ENCODE assay signal across 11 mouse cellular contexts in genomic region chr19:6375423-6376254, GRCm38 (mm10). TPM values are rescaled to one million over a fixed set of nuclear protein-coding genes. Genes with fewer than 3 reads are reported as not detected.
A peak's percentile ranks its signal among the peaks of the same experiment; 100 is the strongest.
DNase-seq lines count a peak whose midpoint lies in the region; ATAC-seq and TF ChIP-seq lines count a peak whose summit lies in the region.
"Had no signal": no experiment of that assay in that cellular context is flagged by ENCODE, and none has a peak within 500 bp of the region (broad histone marks: within the 10 kb centered on the region; RNA-seq: fewer than 3 reads in every experiment).

No protein-coding gene starts in this region.

- no peaks in the 10 kb centered on the region for H3K9me3 ChIP-seq in forebrain, embryonic 10.5 days
- H3K9me3 ChIP-seq in forebrain, embryonic 13.5 days (replicated peaks) = no peaks in the 10 kb centered on the region
- no peaks in the 10 kb centered on the region for H3K9me3 ChIP-seq in midbrain, embryonic 13.5 days
- H3K9me3 ChIP-seq in midbrain, embryonic 15.5 days = no peaks in the 10 kb centered on the region
- H3K9me3 ChIP-seq in hindbrain, embryonic 15.5 days = no peaks in the 10 kb centered on the region

- intact Hi-C loops in left cerebral cortex, adult 2 months (cut with DNase I) = no loop called here

- H3K4me2 ChIP-seq in forebrain, embryonic 13.5 days = no peak overlapping the region
- no peak overlapping the region for H3K4me2 ChIP-seq in midbrain, embryonic 13.5 days (replicated peaks)
- H3K4me2 ChIP-seq in midbrain, embryonic 15.5 days = no peak overlapping the region
- no peak overlapping the region for H3K4me2 ChIP-seq in hindbrain, embryonic 15.5 days

- H3K27ac ChIP-seq in forebrain, embryonic 10.5 days = no peak overlapping the region
- H3K27ac ChIP-seq in forebrain, embryonic 13.5 days = no peak overlapping the region
- H3K27ac ChIP-seq in midbrain, embryonic 13.5 days = no peak overlapping the region
- no peak overlapping the region for H3K27ac ChIP-seq in midbrain, embryonic 15.5 days
- H3K27ac ChIP-seq in hindbrain, embryonic 15.5 days (replicated peaks) = no peak overlapping the region
- H3K27ac ChIP-seq in left cerebral cortex, adult 2 months = no peak overlapping the region

- no peak for DNase-seq in forebrain, embryonic 10.5 days (ENCODE audit: extremely low spot score, low spot score)
- DNase-seq in brain, embryonic 14.5 days (ENCODE audit: low read depth) = peak; percentile 25
- no peak for DNase-seq in left cerebral cortex, adult 2 months (ENCODE audit: extremely low spot score in 1 of 2, low spot score in 2 of 2)
- DNase-seq in layer of hippocampus, adult 18-20 months (ENCODE audit: low spot score in 2 of 2) = no peak
- DNase-seq: layer of hippocampus, postnatal 36 days had no signal

- no peak; the same call in 1 of the 2 replicates for ATAC-seq in forebrain, embryonic 13.5 days
- ATAC-seq in midbrain, embryonic 13.5 days = peak; percentile 56
- ATAC-seq in midbrain, embryonic 15.5 days (replicated peaks) = no peak; the same call in 1 of the 2 replicates
- ATAC-seq in hindbrain, embryonic 15.5 days (ENCODE audit: low FRiP score, low read depth) = peak; percentile 29; the same call in 1 of the 2 replicates
- ATAC-seq: intestine, embryonic 16.5 days had no signal

- peaks cover 39% of the 10 kb centered on the region for H3K4me1 ChIP-seq in forebrain, embryonic 10.5 days
- H3K4me1 ChIP-seq in forebrain, embryonic 13.5 days = 0 out of 2 replicates have a peak, but pooled peaks cover 7% of the 10 kb centered on the region
- H3K4me1 ChIP-seq in midbrain, embryonic 13.5 days (replicated peaks) = peaks cover 13% of the 10 kb centered on the region
- H3K4me1 ChIP-seq in midbrain, embryonic 15.5 days = no peaks in the 10 kb centered on the region
- H3K4me1 ChIP-seq in hindbrain, embryonic 15.5 days (replicated peaks) = 0 out of 2 replicates have a peak, but pooled peaks cover 6% of the 10 kb centered on the region

- WGBS in forebrain, embryonic 10.5 days = 94% methylated on average over 42 of the region's 42 CpGs
- 89% methylated on average over 38 of the region's 42 CpGs for WGBS in forebrain, embryonic 13.5 days
- WGBS in midbrain, embryonic 13.5 days = 91% methylated on average over 41 of the region's 42 CpGs
- WGBS in midbrain, embryonic 15.5 days = 90% methylated on average over 38 of the region's 42 CpGs
- WGBS in hindbrain, embryonic 15.5 days = 81% methylated on average over 42 of the region's 42 CpGs

- no peak for TF ChIP-seq CTCF in brain, embryonic 14.5 days (IDR thresholded peaks at IDR 0.05; ENCODE audit: borderline replicate concordance, extremely low read depth, insufficient read depth, insufficient read length)
- TF ChIP-seq CTCF in left cerebral cortex, adult 2 months (IDR thresholded peaks at IDR 0.05) = no peak

- H3K9ac ChIP-seq in forebrain, embryonic 13.5 days = no peak overlapping the region
- no peak overlapping the region for H3K9ac ChIP-seq in midbrain, embryonic 13.5 days (replicated peaks)
- H3K9ac ChIP-seq in midbrain, embryonic 15.5 days = no peak overlapping the region
- no peak overlapping the region for H3K9ac ChIP-seq in hindbrain, embryonic 15.5 days

- H3K27me3 ChIP-seq in forebrain, embryonic 10.5 days (ENCODE audit: poor library complexity, severe bottlenecking) = no peaks in the 10 kb centered on the region
- H3K27me3 ChIP-seq in forebrain, embryonic 13.5 days = no peaks in the 10 kb centered on the region
- no peaks in the 10 kb centered on the region for H3K27me3 ChIP-seq in midbrain, embryonic 13.5 days
- no peaks in the 10 kb centered on the region for H3K27me3 ChIP-seq in midbrain, embryonic 15.5 days (replicated peaks)
- no peaks in the 10 kb centered on the region for H3K27me3 ChIP-seq in hindbrain, embryonic 15.5 days

- peak overlapping the region; percentile 12; the same call in 1 of the 2 replicates for H3K4me3 ChIP-seq in forebrain, embryonic 10.5 days
- H3K4me3 ChIP-seq in forebrain, embryonic 13.5 days = no peak overlapping the region
- no peak overlapping the region for H3K4me3 ChIP-seq in midbrain, embryonic 13.5 days (replicated peaks)
- no peak overlapping the region for H3K4me3 ChIP-seq in midbrain, embryonic 15.5 days
- no peak overlapping the region for H3K4me3 ChIP-seq in hindbrain, embryonic 15.5 days
- no peak overlapping the region for H3K4me3 ChIP-seq in left cerebral cortex, adult 2 months
- H3K4me3 ChIP-seq: erythroblast, embryonic 14.5 days had no signal

- peaks cover 96% of the 10 kb centered on the region for H3K36me3 ChIP-seq in forebrain, embryonic 10.5 days (replicated peaks)
- peaks cover 92% of the 10 kb centered on the region for H3K36me3 ChIP-seq in forebrain, embryonic 13.5 days (ENCODE audit: poor library complexity, severe bottlenecking)
- peaks cover 88% of the 10 kb centered on the region for H3K36me3 ChIP-seq in midbrain, embryonic 13.5 days
- peaks cover 63% of the 10 kb centered on the region for H3K36me3 ChIP-seq in midbrain, embryonic 15.5 days (replicated peaks)
- H3K36me3 ChIP-seq in hindbrain, embryonic 15.5 days = peaks cover 74% of the 10 kb centered on the region

- no peak for TF ChIP-seq POLR2A in brain, embryonic 14.5 days (IDR thresholded peaks at IDR 0.05; ENCODE audit: borderline replicate concordance, extremely low read depth, insufficient read depth, insufficient read length, poor library complexity, severe bottlenecking)

RNA-seq across cellular contexts. Expression of gene Pygm, which starts 8.6 kb away (rescaled TPM):
- 0.83 and 2.0 TPM in 2 replicates for polyA plus RNA-seq in forebrain, embryonic 10.5 days (2016; fragmentation: Nextera tagmentation; extraction: Ambion mirVana)
- polyA plus RNA-seq in forebrain, embryonic 13.5 days (2015; fragmentation: Nextera tagmentation; extraction: Ambion mirVana) = 2.0 and 2.1 TPM in 2 replicates
- 1.9 and 2.2 TPM in 2 replicates for polyA plus RNA-seq in midbrain, embryonic 13.5 days (2015; fragmentation: Nextera tagmentation; extraction: Ambion mirVana)
- polyA plus RNA-seq in midbrain, embryonic 15.5 days (2015; fragmentation: Nextera tagmentation; extraction: Ambion mirVana) = 5.9 and 9.5 TPM in 2 replicates
- 2.1 and 2.9 TPM in 2 replicates for polyA plus RNA-seq in brain, embryonic 14.5 days (2012; rRNA removed)
- 7.0 and 7.6 TPM in 2 replicates for polyA plus RNA-seq in hindbrain, embryonic 15.5 days (2015; fragmentation: Nextera tagmentation; extraction: Ambion mirVana)
- total RNA-seq in left cerebral cortex, adult 2 months (2021) = 10 to 100 TPM; 28.4 to 32.7 TPM
- 10 to 100 TPM; 26.4 to 27.2 TPM for total RNA-seq in layer of hippocampus, adult 18-20 months (2021)

RNA-seq across cellular contexts. Expression of gene Sf1, which starts 12.1 kb away (rescaled TPM):
- 201 TPM in 2 replicates for polyA plus RNA-seq in forebrain, embryonic 10.5 days (2016; fragmentation: Nextera tagmentation; extraction: Ambion mirVana)
- 134 and 139 TPM in 2 replicates for polyA plus RNA-seq in forebrain, embryonic 13.5 days (2015; fragmentation: Nextera tagmentation; extraction: Ambion mirVana)
- polyA plus RNA-seq in midbrain, embryonic 13.5 days (2015; fragmentation: Nextera tagmentation; extraction: Ambion mirVana) = 120 and 128 TPM in 2 replicates
- polyA plus RNA-seq in midbrain, embryonic 15.5 days (2015; fragmentation: Nextera tagmentation; extraction: Ambion mirVana) = 112 and 119 TPM in 2 replicates
- 147 and 220 TPM in 2 replicates for polyA plus RNA-seq in brain, embryonic 14.5 days (2012; rRNA removed)
- 103 and 117 TPM in 2 replicates for polyA plus RNA-seq in hindbrain, embryonic 15.5 days (2015; fragmentation: Nextera tagmentation; extraction: Ambion mirVana)
- 100 to 1,000 TPM; 208 to 212 TPM for total RNA-seq in left cerebral cortex, adult 2 months (2021)
- total RNA-seq in layer of hippocampus, adult 18-20 months (2021) = 100 to 1,000 TPM; 196 to 207 TPM

RNA-seq across cellular contexts. Expression of gene Rasgrp2, which starts 23.5 kb away (rescaled TPM):
- polyA plus RNA-seq in forebrain, embryonic 10.5 days (2016; fragmentation: Nextera tagmentation; extraction: Ambion mirVana) = 15.6 and 17.0 TPM in 2 replicates
- 21.1 and 25.1 TPM in 2 replicates for polyA plus RNA-seq in forebrain, embryonic 13.5 days (2015; fragmentation: Nextera tagmentation; extraction: Ambion mirVana)
- polyA plus RNA-seq in midbrain, embryonic 13.5 days (2015; fragmentation: Nextera tagmentation; extraction: Ambion mirVana) = 28.5 and 29.6 TPM in 2 replicates
- 73.1 and 93.6 TPM in 2 replicates for polyA plus RNA-seq in midbrain, embryonic 15.5 days (2015; fragmentation: Nextera tagmentation; extraction: Ambion mirVana)
- 46.0 and 53.1 TPM in 2 replicates for polyA plus RNA-seq in brain, embryonic 14.5 days (2012; rRNA removed)
- polyA plus RNA-seq in hindbrain, embryonic 15.5 days (2015; fragmentation: Nextera tagmentation; extraction: Ambion mirVana) = 140 and 148 TPM in 2 replicates
- 10 to 100 TPM; 61.1 to 72.2 TPM for total RNA-seq in left cerebral cortex, adult 2 months (2021)
- 10 to 100 TPM; 29.4 to 32.4 TPM for total RNA-seq in layer of hippocampus, adult 18-20 months (2021)

RNA-seq across cellular contexts. Expression of gene Map4k2, which starts 34.7 kb away (rescaled TPM):
- 12.6 and 14.5 TPM in 2 replicates for polyA plus RNA-seq in forebrain, embryonic 10.5 days (2016; fragmentation: Nextera tagmentation; extraction: Ambion mirVana)
- 11.3 and 15.4 TPM in 2 replicates for polyA plus RNA-seq in forebrain, embryonic 13.5 days (2015; fragmentation: Nextera tagmentation; extraction: Ambion mirVana)
- polyA plus RNA-seq in midbrain, embryonic 13.5 days (2015; fragmentation: Nextera tagmentation; extraction: Ambion mirVana) = 13.6 and 17.1 TPM in 2 replicates
- polyA plus RNA-seq in midbrain, embryonic 15.5 days (2015; fragmentation: Nextera tagmentation; extraction: Ambion mirVana) = 20.0 and 21.7 TPM in 2 replicates
- polyA plus RNA-seq in brain, embryonic 14.5 days (2012; rRNA removed) = 110 and 154 TPM in 2 replicates
- 20.1 and 21.8 TPM in 2 replicates for polyA plus RNA-seq in hindbrain, embryonic 15.5 days (2015; fragmentation: Nextera tagmentation; extraction: Ambion mirVana)
- 100 to 1,000 TPM in 1 of 2 experiments, 10 to 100 TPM in 1; 94.9 to 108 TPM for total RNA-seq in left cerebral cortex, adult 2 months (2021)
- 10 to 100 TPM; 82.2 to 89.6 TPM for total RNA-seq in layer of hippocampus, adult 18-20 months (2021)

RNA-seq across cellular contexts. Expression of gene Men1, which starts 40.9 kb away (rescaled TPM):
- 115 and 130 TPM in 2 replicates for polyA plus RNA-seq in forebrain, embryonic 10.5 days (2016; fragmentation: Nextera tagmentation; extraction: Ambion mirVana)
- polyA plus RNA-seq in forebrain, embryonic 13.5 days (2015; fragmentation: Nextera tagmentation; extraction: Ambion mirVana) = 83.8 and 92.4 TPM in 2 replicates
- polyA plus RNA-seq in midbrain, embryonic 13.5 days (2015; fragmentation: Nextera tagmentation; extraction: Ambion mirVana) = 74.4 and 81.1 TPM in 2 replicates
- polyA plus RNA-seq in midbrain, embryonic 15.5 days (2015; fragmentation: Nextera tagmentation; extraction: Ambion mirVana) = 79.8 and 85.6 TPM in 2 replicates
- 105 and 129 TPM in 2 replicates for polyA plus RNA-seq in brain, embryonic 14.5 days (2012; rRNA removed)
- 78.8 and 82.3 TPM in 2 replicates for polyA plus RNA-seq in hindbrain, embryonic 15.5 days (2015; fragmentation: Nextera tagmentation; extraction: Ambion mirVana)
- total RNA-seq in left cerebral cortex, adult 2 months (2021) = 10 to 100 TPM; 64.7 to 72.5 TPM
- total RNA-seq in layer of hippocampus, adult 18-20 months (2021) = 10 to 100 TPM; 63.0 to 71.3 TPM

Comparison
In these comparisons a context has a peak if more than half of its experiments do, and no peak if none do; other contexts are left out.
1. ATAC-seq: peak in midbrain, embryonic 13.5 days (single experiment) and hindbrain, embryonic 15.5 days (single experiment); none in forebrain, embryonic 13.5 days (single experiment) and midbrain, embryonic 15.5 days (single experiment).